Mouse (Mus musculus): Measurements from ENCODE around the gene Gm9944. TPM values are rescaled to one million over a fixed set of nuclear protein-coding genes. Genes with fewer than 3 reads are reported as not detected.

Gene Gm9944
- not detected in 2 replicates for polyA plus RNA-seq (2016; fragmentation: Nextera tagmentation; extraction: Ambion mirVana)

- Histone ChIP-seq H3K9me3 (replicated peaks) (no peaks in the 10 kb centered on the region), H3K27me3 (replicated peaks) (no peaks in the 10 kb centered on the region), H3K4me1 (replicated peaks) (no peaks in the 10 kb centered on the region), H3K27ac (ENCODE audit: poor library complexity, severe bottlenecking) (no peak within 1 kb of the TSS), H3K4me2 (no peak within 1 kb of the TSS), H3K9ac (no peak within 1 kb of the TSS), H3K4me3 (no peak within 1 kb of the TSS), H3K36me3 (no peaks in the 10 kb centered on the region)
- WGBS = 63% methylated on average over 2 of the region's 2 CpGs
- ATAC-seq (ENCODE audit: insufficient number of reproducible peaks, low FRiP score) = no peak
Measured at GRCm38 (mm10) chr4:144453217-144453616, at the start of gene Gm9944. TSS of gene Gm9944 (minus strand) at chr4:144453317.

- Histone ChIP-seq H3K9me3 (replicated peaks) (peaks cover 17% of the 10 kb centered on the region), H3K4me1 (replicated peaks) (no peaks in the 10 kb centered on the region), H3K4me3 (no peak overlapping the region), H3K36me3 (no peaks in the 10 kb centered on the region), H3K27me3 (replicated peaks) (no peaks in the 10 kb centered on the region), H3K4me2 (no peak overlapping the region), H3K27ac (ENCODE audit: poor library complexity, severe bottlenecking) (no peak overlapping the region), H3K9ac (no peak overlapping the region)
- ATAC-seq (ENCODE audit: insufficient number of reproducible peaks, low FRiP score) = no peak
Measured at GRCm38 (mm10) chr4:144493331-144493730, 40.2 kb upstream of the Gm9944 start.

DNA sequence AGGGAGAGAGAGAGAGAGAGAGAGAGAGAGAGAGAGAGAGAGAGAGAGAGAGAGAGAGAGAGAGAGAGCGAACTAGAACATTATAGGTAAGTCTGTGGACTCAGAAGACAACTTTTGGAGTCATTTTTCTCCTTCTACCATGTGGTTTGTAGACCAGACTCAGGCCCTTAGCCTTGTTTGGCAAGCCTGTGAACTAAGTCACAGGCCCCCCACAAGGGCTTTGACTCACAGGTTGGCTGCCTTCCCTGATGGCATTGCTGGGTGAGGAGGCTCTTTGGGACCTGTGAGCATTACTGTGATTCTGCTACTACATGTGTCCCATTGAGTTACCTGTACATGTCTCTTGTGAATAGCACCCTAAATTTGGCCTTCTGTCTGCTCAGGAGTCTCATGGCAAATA lies 15.0 kb upstream of the Gm9944 start:
- H3K4me1 ChIP-seq (replicated peaks) = no peaks in the 10 kb centered on the region
- no peak overlapping the region for H3K27ac ChIP-seq (ENCODE audit: poor library complexity, severe bottlenecking)
- no peak overlapping the region for H3K9ac ChIP-seq
- H3K4me3 ChIP-seq = no peak overlapping the region
- ATAC-seq (ENCODE audit: insufficient number of reproducible peaks, low FRiP score) = no peak
- 0 out of 2 replicates have a peak, but pooled peaks cover 4% of the 10 kb centered on the region for H3K9me3 ChIP-seq (replicated peaks)
- H3K27me3 ChIP-seq (replicated peaks) = no peaks in the 10 kb centered on the region
- 56% methylated on average over 1 of the region's 1 CpGs for WGBS
- no peak overlapping the region for H3K4me2 ChIP-seq
- no peaks in the 10 kb centered on the region for H3K36me3 ChIP-seq

DNA sequence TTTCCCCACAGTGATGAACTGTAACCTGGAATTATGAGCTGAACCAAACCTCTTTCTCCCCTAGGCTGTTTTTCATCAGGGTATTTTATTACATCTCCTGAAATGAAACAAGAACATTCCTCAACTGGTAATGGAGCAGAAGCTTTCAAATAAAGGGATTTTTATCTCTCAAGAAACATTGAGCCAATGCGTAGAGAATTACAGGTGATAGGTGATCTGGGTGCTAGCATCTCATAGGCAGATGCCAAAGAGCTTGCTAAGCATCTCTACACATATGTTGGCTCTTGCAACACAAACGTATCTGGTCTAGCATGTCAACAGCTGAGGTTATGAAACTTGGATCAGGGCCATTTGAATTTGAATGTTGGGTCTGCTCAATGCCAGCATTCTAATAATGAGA lies 12.1 kb upstream of the Gm9944 start:
- H3K4me2 ChIP-seq = no peak overlapping the region
- H3K4me1 ChIP-seq (replicated peaks) = no peaks in the 10 kb centered on the region
- H3K4me3 ChIP-seq = no peak overlapping the region
- H3K9me3 ChIP-seq (replicated peaks) = 0 out of 2 replicates have a peak, but pooled peaks cover 4% of the 10 kb centered on the region
- WGBS = 66% methylated on average over 2 of the region's 2 CpGs
- no peak overlapping the region for H3K27ac ChIP-seq (ENCODE audit: poor library complexity, severe bottlenecking)
- H3K36me3 ChIP-seq = no peaks in the 10 kb centered on the region
- no peaks in the 10 kb centered on the region for H3K27me3 ChIP-seq (replicated peaks)
- H3K9ac ChIP-seq = no peak overlapping the region
- ATAC-seq (ENCODE audit: insufficient number of reproducible peaks, low FRiP score) = no peak

DNA sequence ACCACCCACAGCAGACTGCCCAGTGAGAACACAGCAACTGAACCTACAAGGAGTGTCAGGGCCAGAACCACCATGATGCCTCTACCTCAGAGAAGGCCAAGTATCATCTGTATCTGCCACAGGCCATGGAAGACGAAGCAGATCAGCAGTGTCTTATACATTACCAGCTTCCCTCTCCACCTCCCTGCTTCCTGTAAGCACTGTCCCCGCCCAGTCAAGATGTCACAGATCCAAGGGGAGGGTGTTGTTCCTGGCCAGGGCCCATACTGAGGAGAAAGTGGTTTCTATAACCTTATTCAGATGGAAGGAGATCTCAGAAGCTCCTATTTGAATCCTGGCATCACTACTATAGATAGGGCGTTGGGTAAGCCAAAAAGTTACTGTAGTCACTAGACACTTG lies 10.5 kb upstream of the Gm9944 start, which contains the start of gene Aadacl3:
Aadacl3 (minus strand) TSS at position 101 of the 400 bp plus-strand sequence.
- H3K9ac ChIP-seq = no peak within 1 kb of the TSS
- H3K4me3 ChIP-seq = no peak within 1 kb of the TSS
- 0 out of 2 replicates have a peak, but pooled peaks cover 4% of the 10 kb centered on the region for H3K9me3 ChIP-seq (replicated peaks)
- H3K27ac ChIP-seq (ENCODE audit: poor library complexity, severe bottlenecking) = no peak within 1 kb of the TSS
- H3K4me2 ChIP-seq = no peak within 1 kb of the TSS
- no peaks in the 10 kb centered on the region for H3K4me1 ChIP-seq (replicated peaks)
- H3K36me3 ChIP-seq = no peaks in the 10 kb centered on the region
- no peak for ATAC-seq (ENCODE audit: insufficient number of reproducible peaks, low FRiP score)
- H3K27me3 ChIP-seq (replicated peaks) = no peaks in the 10 kb centered on the region
- WGBS = 67% methylated on average over 3 of the region's 3 CpGs

DNA sequence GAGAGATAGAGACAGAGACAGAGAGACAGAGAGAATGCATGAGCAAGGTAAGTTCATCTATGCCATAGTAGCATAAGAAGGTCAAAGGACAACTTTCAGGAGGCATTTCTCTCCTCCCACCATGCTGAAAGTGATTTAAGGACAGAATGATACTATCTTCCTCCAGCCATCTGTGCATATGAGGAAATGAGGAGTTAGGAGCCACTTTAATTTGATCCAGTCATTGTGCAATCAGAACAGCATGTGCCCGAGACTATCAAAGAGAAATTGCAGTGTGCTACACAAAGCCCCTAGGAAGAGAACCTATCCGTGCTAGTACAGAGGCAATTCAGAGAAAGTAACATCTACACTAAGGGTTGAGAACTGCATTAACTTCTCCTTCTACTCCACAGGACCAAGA lies 4.6 kb downstream of the Gm9944 start:
- no peak overlapping the region for H3K9ac ChIP-seq
- no peaks in the 10 kb centered on the region for H3K27me3 ChIP-seq (replicated peaks)
- H3K9me3 ChIP-seq (replicated peaks) = no peaks in the 10 kb centered on the region
- H3K27ac ChIP-seq (ENCODE audit: poor library complexity, severe bottlenecking) = no peak overlapping the region
- H3K4me3 ChIP-seq = no peak overlapping the region
- no peaks in the 10 kb centered on the region for H3K4me1 ChIP-seq (replicated peaks)
- no peaks in the 10 kb centered on the region for H3K36me3 ChIP-seq
- ATAC-seq (ENCODE audit: insufficient number of reproducible peaks, low FRiP score) = no peak
- no peak overlapping the region for H3K4me2 ChIP-seq
- 67% methylated on average over 2 of the region's 2 CpGs for WGBS

DNA sequence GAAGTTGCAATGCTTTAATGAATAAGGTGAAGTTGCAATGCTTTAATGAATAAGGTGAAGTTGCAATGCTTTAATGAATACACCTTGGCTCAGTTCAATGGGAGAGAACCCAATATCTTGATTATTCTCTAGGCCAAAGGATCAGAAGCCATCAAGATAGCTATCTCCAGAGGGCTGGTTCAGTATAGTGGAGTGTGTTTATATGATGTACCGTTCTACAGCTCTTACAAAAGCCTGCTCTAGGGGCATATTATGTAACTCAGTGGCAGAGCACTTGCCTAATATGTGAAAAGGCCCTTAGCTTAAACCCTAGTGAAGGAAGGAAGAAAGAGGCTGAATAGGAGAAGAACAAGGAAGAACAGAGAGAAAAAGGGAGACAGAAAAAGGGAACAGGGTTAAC lies 11.5 kb downstream of the Gm9944 start:
- Histone ChIP-seq H3K4me2 (no peak overlapping the region), H3K4me3 (no peak overlapping the region), H3K9me3 (replicated peaks) (peaks cover 7% of the 10 kb centered on the region; the same call in 1 of the 2 replicates), H3K36me3 (no peaks in the 10 kb centered on the region), H3K4me1 (replicated peaks) (no peaks in the 10 kb centered on the region), H3K27ac (ENCODE audit: poor library complexity, severe bottlenecking) (no peak overlapping the region), H3K27me3 (replicated peaks) (no peaks in the 10 kb centered on the region), H3K9ac (no peak overlapping the region)
- WGBS = 57% methylated on average over 1 of the region's 1 CpGs
- no peak for ATAC-seq (ENCODE audit: insufficient number of reproducible peaks, low FRiP score)

DNA sequence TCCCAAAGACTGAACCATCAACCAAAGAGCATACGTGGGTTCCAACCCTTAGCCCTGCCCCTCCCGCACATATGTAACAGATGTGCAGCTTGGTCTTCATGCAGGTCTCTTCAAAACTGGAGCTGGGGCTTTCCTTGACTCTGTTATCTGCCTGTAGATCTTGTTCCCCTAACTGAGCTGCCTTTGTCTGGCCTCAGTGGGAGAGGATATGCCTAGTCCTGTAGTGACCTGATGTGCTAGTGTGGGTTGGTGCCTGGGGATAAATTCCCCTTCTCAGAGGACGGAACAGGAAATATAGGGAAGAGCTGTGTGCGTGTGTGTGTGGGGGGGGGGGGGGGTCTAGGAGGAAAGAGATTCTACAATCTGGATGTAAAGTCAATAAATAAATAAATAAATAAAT lies 12.0 kb downstream of the Gm9944 start:
- peaks cover 7% of the 10 kb centered on the region; the same call in 1 of the 2 replicates for H3K9me3 ChIP-seq (replicated peaks)
- no peak overlapping the region for H3K9ac ChIP-seq
- no peak overlapping the region for H3K4me2 ChIP-seq
- ATAC-seq (ENCODE audit: insufficient number of reproducible peaks, low FRiP score) = no peak; the same call in 1 of the 2 replicates
- H3K4me3 ChIP-seq = no peak overlapping the region
- no peak overlapping the region for H3K27ac ChIP-seq (ENCODE audit: poor library complexity, severe bottlenecking)
- H3K36me3 ChIP-seq = no peaks in the 10 kb centered on the region
- 77% methylated on average over 4 of the region's 4 CpGs for WGBS
- no peaks in the 10 kb centered on the region for H3K4me1 ChIP-seq (replicated peaks)
- H3K27me3 ChIP-seq (replicated peaks) = no peaks in the 10 kb centered on the region

DNA sequence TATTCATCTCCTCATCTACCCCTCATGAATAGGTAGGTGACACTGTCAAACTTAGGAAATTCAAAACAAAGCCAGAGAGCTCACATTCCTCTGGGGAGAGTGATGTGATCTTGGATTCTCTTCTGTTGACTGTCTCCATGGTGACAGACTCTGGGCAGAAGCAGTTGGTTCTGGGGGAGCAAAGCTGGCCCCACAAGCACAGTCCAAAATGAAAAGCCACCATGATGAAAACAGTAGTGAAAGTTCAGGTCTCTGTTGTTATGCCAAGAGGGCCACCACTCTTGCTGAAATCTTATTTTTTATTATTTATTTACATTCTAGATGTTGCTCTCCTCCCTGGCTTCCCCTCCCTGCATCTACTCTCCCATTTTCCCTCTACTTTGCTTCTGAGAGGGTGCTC lies 14.4 kb downstream of the Gm9944 start, which contains the start of gene 1700012P22Rik:
1700012P22Rik (minus strand) TSS at position 101 of the 400 bp plus-strand sequence.
- Histone ChIP-seq H3K27me3 (replicated peaks) (no peaks in the 10 kb centered on the region), H3K4me1 (replicated peaks) (no peaks in the 10 kb centered on the region), H3K9ac (no peak within 1 kb of the TSS), H3K36me3 (no peaks in the 10 kb centered on the region), H3K9me3 (replicated peaks) (peaks cover 7% of the 10 kb centered on the region; the same call in 1 of the 2 replicates), H3K4me3 (no peak within 1 kb of the TSS), H3K4me2 (no peak within 1 kb of the TSS), H3K27ac (ENCODE audit: poor library complexity, severe bottlenecking) (no peak within 1 kb of the TSS)
- ATAC-seq (ENCODE audit: insufficient number of reproducible peaks, low FRiP score) = no peak

GRCm38 (mm10) chr4:144433216-144433615 lies 19.9 kb downstream of the Gm9944 start:
- H3K36me3 ChIP-seq = no peaks in the 10 kb centered on the region
- no peaks in the 10 kb centered on the region for H3K9me3 ChIP-seq (replicated peaks)
- no peak overlapping the region for H3K27ac ChIP-seq (ENCODE audit: poor library complexity, severe bottlenecking)
- WGBS = 79% methylated on average over 5 of the region's 5 CpGs
- H3K4me2 ChIP-seq = no peak overlapping the region
- ATAC-seq (ENCODE audit: insufficient number of reproducible peaks, low FRiP score) = no peak
- no peak overlapping the region for H3K4me3 ChIP-seq
- H3K27me3 ChIP-seq (replicated peaks) = no peaks in the 10 kb centered on the region
- no peak overlapping the region for H3K9ac ChIP-seq
- H3K4me1 ChIP-seq (replicated peaks) = no peaks in the 10 kb centered on the region

- no peaks in the 10 kb centered on the region for H3K9me3 ChIP-seq (replicated peaks)
- no peak for ATAC-seq (ENCODE audit: insufficient number of reproducible peaks, low FRiP score)
- WGBS = 72% methylated on average over 2 of the region's 2 CpGs
- H3K4me1 ChIP-seq (replicated peaks) = no peaks in the 10 kb centered on the region
- no peak overlapping the region for H3K4me3 ChIP-seq
- H3K9ac ChIP-seq = no peak overlapping the region
- no peaks in the 10 kb centered on the region for H3K27me3 ChIP-seq (replicated peaks)
- H3K27ac ChIP-seq (ENCODE audit: poor library complexity, severe bottlenecking) = no peak overlapping the region
- no peaks in the 10 kb centered on the region for H3K36me3 ChIP-seq
- H3K4me2 ChIP-seq = no peak overlapping the region
Measured at GRCm38 (mm10) chr4:144430723-144431122, 22.4 kb downstream of the Gm9944 start.

- H3K27me3 ChIP-seq (replicated peaks) = no peaks in the 10 kb centered on the region
- H3K4me2 ChIP-seq = no peak overlapping the region
- no peaks in the 10 kb centered on the region for H3K4me1 ChIP-seq (replicated peaks)
- WGBS = 16% methylated on average over 3 of the region's 3 CpGs
- H3K36me3 ChIP-seq = no peaks in the 10 kb centered on the region
- H3K9me3 ChIP-seq (replicated peaks) = no peaks in the 10 kb centered on the region
- H3K9ac ChIP-seq = no peak overlapping the region
- ATAC-seq (ENCODE audit: insufficient number of reproducible peaks, low FRiP score) = no peak
- no peak overlapping the region for H3K4me3 ChIP-seq
- no peak overlapping the region for H3K27ac ChIP-seq (ENCODE audit: poor library complexity, severe bottlenecking)
Measured at GRCm38 (mm10) chr4:144428868-144429267, 24.2 kb downstream of the Gm9944 start.
